ENCODE assay signal across 15 mouse cellular contexts in genomic region chr5:124045453-124046010, GRCm38 (mm10). TPM values are rescaled to one million over a fixed set of nuclear protein-coding genes. Genes with fewer than 3 reads are reported as not detected.
DNase-seq lines count a peak whose midpoint lies in the region; ATAC-seq lines count a peak whose summit lies in the region.
"Had no signal": no experiment of that assay in that cellular context is flagged by ENCODE, and none has a peak within 500 bp of the region (broad histone marks: within the 10 kb centered on the region; RNA-seq: fewer than 3 reads in every experiment).

No protein-coding gene starts in this region.

- ATAC-seq in hindbrain, embryonic 16.5 days, result peak; percentile 60
- ATAC-seq in stomach, embryonic 16.5 days (ENCODE audit: insufficient read depth, low FRiP score), result no peak

- peak overlapping the region; percentile 91; the same call in 1 of the 2 replicates for H3K27ac ChIP-seq in heart, embryonic 10.5 days
- peak overlapping the region; percentile 79 for H3K27ac ChIP-seq in hindbrain, embryonic 16.5 days (ENCODE audit: low read depth, low read length)
- peak overlapping the region; percentile 49; the same call in 1 of the 2 replicates for H3K27ac ChIP-seq in stomach, embryonic 16.5 days (ENCODE audit: low read length)
- H3K27ac ChIP-seq: lung, embryonic 15.5 days had no signal

- no peak for DNase-seq in heart, embryonic 10.5 days (ENCODE audit: low spot score)
- no peak for DNase-seq in heart, postnatal 36 days
- DNase-seq in right cerebral cortex, postnatal 25 days, result peak; percentile 18
- no peak for DNase-seq in right cerebral cortex, postnatal 14 days
- DNase-seq in layer of hippocampus, adult 9-11 months, result no peak
- DNase-seq in left cerebral cortex, adult 9 months (ENCODE audit: low spot score in 2 of 2), result no peak
- DNase-seq: adrenal gland, postnatal 25 days; embryo, embryonic 11 days; kidney, adult 18-20 months; spleen, adult 18-20 months; thymus, postnatal 25 days had no signal

- no peaks in the 10 kb centered on the region for H3K27me3 ChIP-seq in heart, embryonic 10.5 days (ENCODE audit: insufficient read depth, poor library complexity, severe bottlenecking)
- H3K27me3 ChIP-seq in hindbrain, embryonic 16.5 days (replicated peaks; ENCODE audit: control insufficient read depth, insufficient read depth, low read length), result no peaks in the 10 kb centered on the region
- H3K27me3 ChIP-seq in stomach, embryonic 16.5 days (ENCODE audit: control insufficient read depth, insufficient read depth, low read length), result no peaks in the 10 kb centered on the region
- H3K27me3 ChIP-seq: CH12.LX; lung, embryonic 15.5 days had no signal

- H3K4me3 ChIP-seq in heart, embryonic 10.5 days, result no peak overlapping the region
- H3K4me3 ChIP-seq in hindbrain, embryonic 16.5 days (ENCODE audit: low read length), result no peak overlapping the region
- no peak overlapping the region for H3K4me3 ChIP-seq in stomach, embryonic 16.5 days (replicated peaks; ENCODE audit: low read length)
- H3K4me3 ChIP-seq: lung, embryonic 15.5 days had no signal

- intact Hi-C loops in heart, postnatal 36 days (cut with DNase I), result loop anchor here (5.0 kb wide), 1 partner anchor 37 kb away; no protein-coding TSS in a partner anchor

- H3K4me2 ChIP-seq in hindbrain, embryonic 16.5 days (ENCODE audit: low read length), result no peak overlapping the region
- H3K4me2 ChIP-seq in stomach, embryonic 16.5 days (ENCODE audit: low read depth, low read length), result no peak overlapping the region
- H3K4me2 ChIP-seq: lung, embryonic 15.5 days had no signal

- WGBS in heart, embryonic 10.5 days, result 28% methylated on average over 11 of the region's 11 CpGs
- 22% methylated on average over 11 of the region's 11 CpGs for WGBS in hindbrain, embryonic 16.5 days
- WGBS in stomach, embryonic 16.5 days, result 29% methylated on average over 11 of the region's 11 CpGs

- no peaks in the 10 kb centered on the region for H3K9me3 ChIP-seq in heart, embryonic 10.5 days
- no peaks in the 10 kb centered on the region for H3K9me3 ChIP-seq in hindbrain, embryonic 16.5 days (ENCODE audit: control insufficient read depth, low read length)
- no peaks in the 10 kb centered on the region for H3K9me3 ChIP-seq in stomach, embryonic 16.5 days (replicated peaks; ENCODE audit: control insufficient read depth, low read length)
- H3K9me3 ChIP-seq: lung, embryonic 15.5 days had no signal

- H3K36me3 ChIP-seq in heart, embryonic 10.5 days, result no peaks in the 10 kb centered on the region
- no peaks in the 10 kb centered on the region for H3K36me3 ChIP-seq in hindbrain, embryonic 16.5 days (ENCODE audit: control insufficient read depth, insufficient read depth, low read length)
- H3K36me3 ChIP-seq in stomach, embryonic 16.5 days (ENCODE audit: control insufficient read depth, insufficient read depth, low read length), result no peaks in the 10 kb centered on the region
- H3K36me3 ChIP-seq: lung, embryonic 15.5 days had no signal

- peaks cover 75% of the 10 kb centered on the region for H3K4me1 ChIP-seq in heart, embryonic 10.5 days
- H3K4me1 ChIP-seq in hindbrain, embryonic 16.5 days (ENCODE audit: control insufficient read depth, insufficient read depth, low read depth, low read length), result peaks cover 9% of the 10 kb centered on the region
- H3K4me1 ChIP-seq in stomach, embryonic 16.5 days (ENCODE audit: control insufficient read depth, insufficient read depth, low read length), result peaks cover 38% of the 10 kb centered on the region

- H3K9ac ChIP-seq in hindbrain, embryonic 16.5 days (ENCODE audit: low read depth, low read length), result peak overlapping the region; percentile 19; the same call in 1 of the 2 replicates
- H3K9ac ChIP-seq in stomach, embryonic 16.5 days (ENCODE audit: low read length), result 0 out of 2 replicates have a peak overlapping the region, but pooled peaks have one; percentile 1
- H3K9ac ChIP-seq: lung, embryonic 15.5 days had no signal

RNA-seq across cellular contexts. Expression of gene Vps37b, which starts 13.5 kb away (rescaled TPM):
- polyA plus RNA-seq in heart, embryonic 10.5 days (2016; fragmentation: Nextera tagmentation; extraction: Ambion mirVana), result 54.0 and 61.4 TPM in 2 replicates
- 10 to 100 TPM; 19.6 to 25.0 TPM for total RNA-seq in heart, postnatal 36 days (2021)
- 70.9 and 81.1 TPM in 2 replicates for polyA plus RNA-seq in hindbrain, embryonic 16.5 days (2015; fragmentation: Nextera tagmentation; extraction: Ambion mirVana)
- polyA plus RNA-seq in stomach, embryonic 16.5 days (2015; fragmentation: Nextera tagmentation; extraction: Ambion mirVana), result 39.6 and 44.4 TPM in 2 replicates

RNA-seq across cellular contexts. Expression of gene Abcb9, which starts 50.1 kb away (rescaled TPM):
- 0.89 and 2.4 TPM in 2 replicates for polyA plus RNA-seq in heart, embryonic 10.5 days (2016; fragmentation: Nextera tagmentation; extraction: Ambion mirVana)
- total RNA-seq in heart, postnatal 36 days (2021), result 1 to 10 TPM; 7.6 to 8.3 TPM
- 27.2 and 28.1 TPM in 2 replicates for polyA plus RNA-seq in hindbrain, embryonic 16.5 days (2015; fragmentation: Nextera tagmentation; extraction: Ambion mirVana)
- 3.2 and 3.7 TPM in 2 replicates for polyA plus RNA-seq in stomach, embryonic 16.5 days (2015; fragmentation: Nextera tagmentation; extraction: Ambion mirVana)
